Mouse (Mus musculus): ENCODE data around the gene Pigq.

DNA sequence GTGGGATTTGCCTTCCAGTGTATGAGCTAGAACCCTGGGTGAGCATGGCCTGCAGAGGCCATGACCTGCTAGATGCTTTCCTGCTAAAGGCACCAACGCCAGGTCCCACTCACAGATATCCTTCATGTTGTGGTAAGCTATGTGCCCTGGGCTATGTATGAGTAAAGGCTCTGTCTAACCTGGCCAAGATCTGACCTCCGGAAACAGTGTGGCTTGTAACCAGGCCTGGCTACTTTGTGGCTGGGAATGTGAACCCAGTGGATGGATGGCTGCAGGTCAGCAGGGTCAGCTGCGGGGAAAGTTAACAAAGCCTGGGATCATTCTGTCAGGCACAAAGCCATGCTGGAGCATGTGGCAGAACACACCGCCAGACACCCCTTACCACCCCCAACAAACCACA, 63.0 kb downstream of the Pigq start:
- TF ChIP-seq CTCF (IDR thresholded peaks at IDR 0.05; ENCODE audit: insufficient read depth, low read depth, low read length) = no peak
- TF ChIP-seq POLR2A (IDR thresholded peaks at IDR 0.05; ENCODE audit: insufficient read depth, low read depth, low read length) = no peak
